21 mouse cellular contexts compared by ENCODE assay signal in genomic region chr16:30798536-30798935, GRCm38 (mm10).
DNase-seq lines count a peak whose midpoint lies in the region; ATAC-seq and TF ChIP-seq lines count a peak whose summit lies in the region.
"Had no signal": no experiment of that assay in that cellular context is flagged by ENCODE, and none has a peak within 500 bp of the region (broad histone marks: within the 10 kb centered on the region; RNA-seq: fewer than 3 reads in every experiment).

No protein-coding gene starts in this region.

- H3K4me3 ChIP-seq in kidney, embryonic 15.5 days (replicated peaks): no peak overlapping the region
- H3K4me3 ChIP-seq in lung, postnatal 0 days (ENCODE audit: low read depth, low read length): no peak overlapping the region
- H3K4me3 ChIP-seq in brown adipose tissue, adult 24 weeks (ENCODE audit: insufficient read depth, low read depth, low read length): no peak overlapping the region
- H3K4me3 ChIP-seq in limb, embryonic 10.5 days: no peak overlapping the region
- H3K4me3 ChIP-seq: embryonic facial prominence, embryonic 13.5 days; forebrain, embryonic 13.5 days; hindbrain, embryonic 15.5 days had no signal

- 72% methylated on average over 1 of the region's 1 CpGs for WGBS in kidney, embryonic 15.5 days
- WGBS in lung, postnatal 0 days: 60% methylated on average over 1 of the region's 1 CpGs
- WGBS in limb, embryonic 10.5 days: 94% methylated on average over 1 of the region's 1 CpGs

- ATAC-seq in kidney, embryonic 15.5 days (replicated peaks; ENCODE audit: low FRiP score): no peak
- ATAC-seq in lung, postnatal 0 days: no peak; the same call in 1 of the 2 replicates
- ATAC-seq: CD4-positive, CD25-positive, alpha-beta regulatory T cell, adult 4 months; forebrain, embryonic 13.5 days had no signal

- H3K36me3 ChIP-seq in kidney, embryonic 15.5 days: no peaks in the 10 kb centered on the region
- no peaks in the 10 kb centered on the region for H3K36me3 ChIP-seq in lung, postnatal 0 days (ENCODE audit: insufficient read depth, low read length)
- no peaks in the 10 kb centered on the region for H3K36me3 ChIP-seq in limb, embryonic 10.5 days
- H3K36me3 ChIP-seq: embryonic facial prominence, embryonic 13.5 days; G1E; hindbrain, embryonic 15.5 days had no signal

- DNase-seq in kidney, adult 11 months: no peak
- peak; percentile 32 for DNase-seq in lung, postnatal 0 days (ENCODE audit: low spot score)
- DNase-seq in lung, postnatal 25 days (ENCODE audit: low spot score): no peak
- DNase-seq in limb, embryonic 10.5 days (ENCODE audit: low spot score): no peak
- no peak for DNase-seq in cerebellum, postnatal 10 days
- DNase-seq in gastrocnemius, postnatal 10 days: no peak
- DNase-seq: adrenal gland, postnatal 10 days; B cell, adult 2 months; cerebellum, adult 11-12 months; cerebellum, adult 9-10 months; cerebellum, postnatal 36 days; gastrocnemius, postnatal 25 days; heart, postnatal 36 days had no signal

- H3K4me1 ChIP-seq in kidney, embryonic 15.5 days: peaks cover 25% of the 10 kb centered on the region
- H3K4me1 ChIP-seq in lung, postnatal 0 days (ENCODE audit: insufficient read depth, low read depth, low read length): no peaks in the 10 kb centered on the region
- H3K4me1 ChIP-seq in brown adipose tissue, adult 24 weeks (ENCODE audit: control insufficient read depth, insufficient read depth, insufficient read length, low read length): peaks cover 44% of the 10 kb centered on the region
- H3K4me1 ChIP-seq in limb, embryonic 10.5 days: peaks cover 29% of the 10 kb centered on the region

- no peak overlapping the region for H3K4me2 ChIP-seq in kidney, embryonic 15.5 days
- H3K4me2 ChIP-seq in lung, postnatal 0 days (replicated peaks; ENCODE audit: low read depth, low read length): no peak overlapping the region
- H3K4me2 ChIP-seq: embryonic facial prominence, embryonic 13.5 days; forebrain, embryonic 13.5 days; hindbrain, embryonic 15.5 days had no signal

- TF ChIP-seq CTCF in lung, postnatal 0 days (IDR thresholded peaks at IDR 0.05): no peak

- H3K9me3 ChIP-seq in kidney, embryonic 15.5 days (replicated peaks): no peaks in the 10 kb centered on the region
- no peaks in the 10 kb centered on the region for H3K9me3 ChIP-seq in lung, postnatal 0 days (ENCODE audit: low read length)
- no peaks in the 10 kb centered on the region for H3K9me3 ChIP-seq in limb, embryonic 10.5 days (replicated peaks)
- H3K9me3 ChIP-seq: embryonic facial prominence, embryonic 13.5 days; forebrain, embryonic 13.5 days; G1E; hindbrain, embryonic 15.5 days had no signal

- TF ChIP-seq EP300 in lung, postnatal 0 days (IDR thresholded peaks at IDR 0.05): no peak; the same call in 1 of the 2 replicates

- H3K27ac ChIP-seq in kidney, embryonic 15.5 days: peak overlapping the region; percentile 46; the same call in 1 of the 2 replicates
- no peak overlapping the region for H3K27ac ChIP-seq in lung, postnatal 0 days (ENCODE audit: low read length)
- peak overlapping the region; percentile 65; the same call in 1 of the 2 replicates for H3K27ac ChIP-seq in brown adipose tissue, adult 24 weeks (replicated peaks; ENCODE audit: low read depth, low read length)
- peak overlapping the region; percentile 4; the same call in 1 of the 2 replicates for H3K27ac ChIP-seq in limb, embryonic 10.5 days
- H3K27ac ChIP-seq: embryonic facial prominence, embryonic 13.5 days; forebrain, embryonic 13.5 days; hindbrain, embryonic 15.5 days had no signal

- H3K9ac ChIP-seq in kidney, embryonic 15.5 days: no peak overlapping the region
- H3K9ac ChIP-seq in lung, postnatal 0 days (replicated peaks; ENCODE audit: low read depth): no peak overlapping the region
- H3K9ac ChIP-seq: embryonic facial prominence, embryonic 13.5 days; forebrain, embryonic 13.5 days; forebrain, postnatal 0 days; hindbrain, embryonic 15.5 days had no signal

- no peaks in the 10 kb centered on the region for H3K27me3 ChIP-seq in kidney, embryonic 15.5 days
- H3K27me3 ChIP-seq in lung, postnatal 0 days (replicated peaks; ENCODE audit: insufficient read depth, low read length): no peaks in the 10 kb centered on the region
- no peaks in the 10 kb centered on the region for H3K27me3 ChIP-seq in limb, embryonic 10.5 days (ENCODE audit: low read depth, poor library complexity, severe bottlenecking)
- H3K27me3 ChIP-seq: embryonic facial prominence, embryonic 13.5 days; forebrain, embryonic 13.5 days; hindbrain, embryonic 15.5 days had no signal
